Mouse (Mus musculus) neutrophil, adult 83 days (primary cell): ENCODE measurements around the gene Sacs. TPM values are rescaled to one million over a fixed set of nuclear protein-coding genes. Genes with fewer than 3 reads are reported as not detected.

Source experiments
- total RNA-seq, 2 experiments: library from RNA; stranded (reverse); gene quantifications; one replicate each; pipeline ENCODE4 v1.2.4; 2023

Sacs gene
- total RNA-seq: 1 to 10 TPM; 5.3 to 5.4 TPM

DNA sequence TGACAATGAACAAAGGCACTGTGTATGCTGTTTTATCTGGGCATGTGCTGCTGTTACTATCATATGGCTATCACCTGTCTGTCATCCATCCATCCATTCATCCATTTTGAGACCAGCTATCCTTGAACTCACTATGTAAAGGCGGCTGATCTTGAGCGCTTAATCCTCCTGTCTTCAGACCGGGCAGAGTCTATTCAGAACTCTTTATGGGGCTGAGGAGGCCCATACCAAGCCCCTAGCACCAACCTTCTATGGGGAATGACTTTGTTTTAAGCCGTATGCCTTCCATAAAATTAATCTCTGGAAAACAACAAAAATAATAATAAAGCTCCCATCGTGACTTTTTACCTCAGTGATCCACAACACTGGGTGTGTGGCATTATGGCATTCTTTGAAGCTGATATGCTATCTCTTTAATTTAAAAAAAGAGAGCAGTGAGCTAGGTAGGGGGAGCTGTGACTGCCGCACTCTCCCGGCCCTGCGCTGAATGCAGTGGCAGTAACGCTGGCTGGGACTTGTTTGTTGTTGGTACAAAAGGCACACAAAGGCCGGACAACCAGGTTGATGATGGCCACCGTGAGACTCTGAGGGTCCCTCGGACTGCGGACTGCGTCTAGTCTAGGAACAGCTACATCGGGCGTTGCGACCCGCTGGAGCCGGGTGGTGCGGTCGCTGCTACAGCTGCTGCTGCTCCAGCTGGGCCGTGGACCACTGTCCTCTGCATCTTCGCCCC is at the start of gene Sacs:
TSS of gene Sacs (plus strand) at position 464 of the 733 bp plus-strand sequence.

DNA sequence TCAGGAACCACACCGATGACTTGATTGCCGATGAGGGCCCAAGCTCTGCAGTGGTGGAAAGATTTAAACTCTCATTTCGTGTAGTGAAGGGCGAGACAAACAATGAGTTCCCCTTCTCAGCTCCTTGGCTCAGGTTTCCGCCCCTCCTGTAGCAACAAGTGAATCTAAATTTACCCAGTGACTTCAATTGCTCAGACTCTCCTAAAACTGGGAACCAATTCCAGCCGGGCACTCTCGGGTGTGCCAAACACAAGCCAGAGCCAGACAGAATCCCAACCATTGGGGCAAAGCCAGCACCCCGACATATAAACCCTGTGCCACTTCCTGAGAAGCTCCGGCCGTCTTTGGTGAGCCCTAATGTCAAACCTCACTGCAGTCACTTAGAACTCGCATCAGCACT is 120.1 kb downstream of the Sacs start, which contains the start of gene Sgcg:
TSS of gene Sgcg (minus strand) at position 139 of the 400 bp plus-strand sequence.

Other genes starting within 250 kb of the Sacs start
- under 1 TPM; 0.26 to 0.55 TPM for gene Tnfrsf19, start 92.0 kb upstream of the Sacs start, total RNA-seq
- gene Sgcg, start 120.0 kb downstream of the Sacs start, total RNA-seq: not detected
- 10 to 100 TPM; 66.4 to 73.6 TPM for gene Arl11, start 171.3 kb downstream of the Sacs start, total RNA-seq
- gene Ebpl, start 222.0 kb downstream of the Sacs start, total RNA-seq: 1 to 10 TPM in 1 of 2 experiments, under 1 TPM in 1; 0.99 to 1.0 TPM